Mouse (Mus musculus) intestine, embryonic 16.5 days (tissue): ENCODE results near the gene Gprc5d. TPM values are rescaled to one million over a fixed set of nuclear protein-coding genes. Genes with fewer than 3 reads are reported as not detected.

Source experiments
- ATAC-seq: fragments of 200-750 bp; cut with Nextera tagmentation; 2 replicates; pipeline ENCODE4 v1.8.0; 2017; ENCODE audit warnings: moderate TSS enrichment, moderate library complexity
- H3K27ac ChIP-seq: fragments of 300-500 bp; sonication (generic); 2 replicates; pipeline ENCODE4 v1.5.1; 2014; ENCODE audit warnings: mild to moderate bottlenecking, low read length
- H3K27me3 ChIP-seq: fragments of 300-500 bp; sonication (generic); replicated peaks from 2 replicates; pipeline ENCODE4 v1.6.1; 2014; ENCODE audit warnings: low read length, control low read depth, mixed read lengths; ENCODE audit not compliant: control insufficient read depth, insufficient read depth
- H3K36me3 ChIP-seq: fragments of 300-500 bp; sonication (generic); 2 replicates; pipeline ENCODE4 v1.6.1; 2014; ENCODE audit warnings: low read length, control low read depth; ENCODE audit not compliant: control insufficient read depth, insufficient read depth
- H3K4me1 ChIP-seq: fragments of 300-500 bp; sonication (generic); 2 replicates; pipeline ENCODE4 v1.6.1; 2014; ENCODE audit warnings: low read length, control low read depth, mixed read lengths; ENCODE audit not compliant: control insufficient read depth, insufficient read depth
- H3K4me2 ChIP-seq: fragments of 300-500 bp; sonication (generic); 2 replicates; pipeline ENCODE4 v1.6.1; 2014; ENCODE audit warnings: low read depth, low read length, control low read depth
- H3K4me3 ChIP-seq: fragments of 300-500 bp; sonication (generic); 2 replicates; pipeline ENCODE4 v1.5.1; 2014; ENCODE audit warnings: mild to moderate bottlenecking, low read length
- H3K9ac ChIP-seq: fragments of 300-500 bp; sonication (generic); 2 replicates; pipeline ENCODE4 v1.6.1; 2014; ENCODE audit warnings: low read depth, low read length
- H3K9me3 ChIP-seq: fragments of 300-500 bp; sonication (generic); 2 replicates; pipeline ENCODE4 v1.6.1; 2016; ENCODE audit warnings: low read length, control low read depth; ENCODE audit not compliant: control insufficient read depth
- WGBS: fragments of 180-500 bp; shearing (Covaris S2); extraction: QIAGEN DNeasy Blood & Tissue Kit; methylation state at CpG from one replicate; pipeline ENCODE4 v1.1.7; 2014; 5-methylcytosine and 5-hydroxymethylcytosine counted together
- polyA plus RNA-seq: library from polyadenylated mRNA; unstranded; fragments of >200 nt; fragmentation: Nextera tagmentation; extraction: Ambion mirVana; gene quantifications from 2 replicates; pipeline ENCODE4 v1.2.1, GENCODE M21; 2015

The Gprc5d gene
- polyA plus RNA-seq, 1 experiment from 2014 or later = 0.10 TPM

DNA sequence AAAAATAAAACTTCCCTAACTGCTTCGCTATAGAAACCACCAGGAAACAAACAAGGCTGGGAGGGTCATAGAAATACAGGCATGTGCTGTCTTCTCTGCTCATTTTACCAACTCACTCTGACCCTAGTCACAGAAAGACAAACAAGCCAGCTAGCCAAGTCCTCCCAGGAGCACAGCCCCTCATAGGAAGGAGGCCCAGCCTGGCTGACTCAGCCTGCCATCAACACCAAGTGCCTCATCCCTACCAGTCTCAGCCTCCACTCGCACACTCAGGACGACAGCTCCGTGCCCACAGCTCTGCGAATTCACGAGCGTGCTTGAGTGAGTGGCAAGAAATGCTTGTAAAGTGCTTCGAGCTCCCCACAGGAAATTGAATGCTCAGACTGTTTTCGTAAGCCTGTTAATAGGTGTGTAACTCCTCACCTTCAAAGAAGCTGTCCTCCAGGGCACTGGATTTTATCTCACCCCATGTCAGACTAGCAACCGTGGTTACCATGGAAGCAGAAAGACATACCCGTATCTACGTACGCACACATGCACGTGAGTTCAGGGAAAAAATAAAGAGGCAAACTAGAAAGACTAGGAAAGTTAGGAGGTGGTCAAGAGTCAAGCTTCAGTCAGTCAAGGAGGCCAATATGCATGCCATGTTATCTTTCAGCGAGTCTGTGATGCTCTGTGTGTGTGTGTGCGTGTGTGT lies 23.5 kb upstream of the Gprc5d start:
- WGBS = 50% methylated on average over 16 of the region's 16 CpGs
- no peak for ATAC-seq
- Histone ChIP-seq H3K4me2 (no peak overlapping the region), H3K9me3 (no peaks in the 10 kb centered on the region), H3K27me3 (no peaks in the 10 kb centered on the region), H3K36me3 (no peaks in the 10 kb centered on the region), H3K4me3 (no peak overlapping the region), H3K4me1 (no peaks in the 10 kb centered on the region), H3K27ac (no peak overlapping the region), H3K9ac (no peak overlapping the region)

DNA sequence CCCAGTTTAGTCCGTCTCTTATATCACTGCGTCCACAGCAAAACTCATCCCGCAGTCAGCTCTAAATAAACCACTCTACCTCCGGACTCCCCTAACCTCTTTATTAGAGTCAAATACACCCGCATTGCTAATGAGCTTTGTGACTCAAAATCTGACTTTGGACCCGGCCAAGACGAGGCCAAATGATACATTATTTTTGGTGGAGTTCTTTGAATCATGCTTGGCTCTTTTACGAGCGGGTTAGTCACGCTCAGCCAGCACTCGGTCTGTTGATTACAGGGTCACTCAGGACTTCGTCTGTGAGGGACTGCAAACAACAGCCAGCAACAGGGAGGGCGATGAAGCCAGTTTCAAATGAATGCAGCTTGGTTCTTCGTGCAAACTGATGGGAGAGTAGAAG lies 20.7 kb upstream of the Gprc5d start:
- H3K36me3 ChIP-seq = no peaks in the 10 kb centered on the region
- no peak overlapping the region for H3K27ac ChIP-seq
- no peak overlapping the region for H3K9ac ChIP-seq
- no peaks in the 10 kb centered on the region for H3K4me1 ChIP-seq
- WGBS = 68% methylated on average over 14 of the region's 14 CpGs
- no peak for ATAC-seq
- no peak overlapping the region for H3K4me2 ChIP-seq
- no peaks in the 10 kb centered on the region for H3K27me3 ChIP-seq
- no peaks in the 10 kb centered on the region for H3K9me3 ChIP-seq
- no peak overlapping the region for H3K4me3 ChIP-seq

DNA sequence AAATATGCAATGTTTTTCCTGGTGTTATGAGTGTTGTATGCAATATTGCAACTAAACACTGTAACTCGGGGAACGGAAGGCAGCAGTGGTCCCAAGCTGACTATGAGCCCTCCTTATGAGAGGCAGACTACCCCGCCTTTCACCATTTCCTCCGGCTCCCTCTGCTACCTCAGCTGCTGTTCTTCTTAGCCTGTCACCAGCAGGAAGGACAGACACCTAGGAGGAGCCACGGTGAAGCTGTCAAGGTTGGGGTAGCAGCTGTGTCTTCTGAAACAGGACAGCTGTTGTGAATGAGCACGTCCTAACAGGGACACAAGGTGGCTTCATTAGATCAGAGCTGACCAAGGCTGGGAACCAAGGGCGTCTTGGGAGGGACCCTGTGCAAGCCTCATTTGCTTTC lies 20.1 kb upstream of the Gprc5d start:
- no peaks in the 10 kb centered on the region for H3K4me1 ChIP-seq
- H3K4me3 ChIP-seq = no peak overlapping the region
- 62% methylated on average over 7 of the region's 7 CpGs for WGBS
- no peak overlapping the region for H3K4me2 ChIP-seq
- H3K27me3 ChIP-seq = no peaks in the 10 kb centered on the region
- H3K9me3 ChIP-seq = no peaks in the 10 kb centered on the region
- H3K27ac ChIP-seq = no peak overlapping the region
- ATAC-seq = no peak
- H3K9ac ChIP-seq = no peak overlapping the region
- H3K36me3 ChIP-seq = no peaks in the 10 kb centered on the region

DNA sequence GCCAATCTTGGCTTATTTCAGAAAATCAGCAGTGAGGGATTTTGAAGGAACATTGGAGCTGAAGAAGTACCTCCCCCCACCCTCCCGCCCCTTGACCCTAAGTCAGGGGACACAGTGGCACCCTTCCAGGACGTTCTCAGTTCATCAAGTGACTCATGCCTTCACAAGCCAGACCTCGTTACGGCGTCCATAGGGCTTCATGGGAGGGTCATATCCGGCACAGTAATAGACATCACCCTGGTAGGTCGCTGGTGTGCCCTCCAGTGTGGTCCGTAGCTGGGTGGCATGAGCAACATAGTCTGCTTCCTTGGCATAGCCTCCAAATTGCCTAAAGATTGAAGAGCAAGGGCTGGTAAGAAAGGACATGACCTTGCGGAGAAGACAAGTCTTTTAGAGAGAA lies 19.7 kb upstream of the Gprc5d start:
- H3K4me3 ChIP-seq = no peak overlapping the region
- no peak overlapping the region for H3K27ac ChIP-seq
- no peaks in the 10 kb centered on the region for H3K36me3 ChIP-seq
- H3K9ac ChIP-seq = no peak overlapping the region
- no peaks in the 10 kb centered on the region for H3K4me1 ChIP-seq
- no peak overlapping the region for H3K4me2 ChIP-seq
- no peak for ATAC-seq
- no peaks in the 10 kb centered on the region for H3K9me3 ChIP-seq
- WGBS = 81% methylated on average over 9 of the region's 9 CpGs
- H3K27me3 ChIP-seq = no peaks in the 10 kb centered on the region

DNA sequence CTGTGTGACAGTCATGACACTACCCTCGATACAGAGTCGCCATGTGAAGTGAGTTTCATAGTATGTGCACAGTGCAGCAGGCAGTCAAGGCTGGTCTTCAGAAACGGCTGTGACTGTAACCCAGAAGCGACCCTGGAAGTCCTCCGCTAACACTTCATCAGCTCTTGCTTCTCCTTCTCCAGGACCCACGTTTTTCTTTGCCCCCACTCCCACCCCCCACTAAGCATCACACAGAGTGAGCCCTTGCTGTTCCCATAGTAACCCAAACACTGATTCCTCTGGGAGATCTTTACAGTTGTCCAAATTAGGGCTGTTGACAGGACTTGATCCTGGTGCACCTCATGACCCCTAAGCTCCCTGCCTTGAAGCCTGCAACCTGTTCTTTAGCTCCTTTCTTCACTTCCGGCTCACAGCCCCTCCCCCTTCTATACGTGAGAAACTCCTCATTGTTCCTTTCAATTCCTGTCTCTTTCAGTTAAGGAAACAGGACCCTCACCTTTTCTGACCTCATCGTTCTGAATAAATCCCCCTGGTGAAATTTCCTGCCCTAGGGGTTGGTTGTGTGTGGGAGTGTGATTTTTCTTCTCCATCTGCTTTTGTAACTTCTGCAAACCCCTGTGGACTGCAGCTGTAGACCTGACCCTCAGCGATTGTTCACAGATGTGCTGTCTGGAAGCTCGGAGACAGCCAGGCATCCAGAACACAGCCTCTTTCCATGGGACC lies 18.5 kb upstream of the Gprc5d start:
- WGBS = 43% methylated on average over 11 of the region's 11 CpGs
- no peak overlapping the region for H3K27ac ChIP-seq
- H3K9ac ChIP-seq = no peak overlapping the region
- no peak overlapping the region for H3K4me2 ChIP-seq
- no peaks in the 10 kb centered on the region for H3K4me1 ChIP-seq
- H3K9me3 ChIP-seq = no peaks in the 10 kb centered on the region
- no peak for ATAC-seq
- H3K4me3 ChIP-seq = no peak overlapping the region
- no peaks in the 10 kb centered on the region for H3K27me3 ChIP-seq
- H3K36me3 ChIP-seq = no peaks in the 10 kb centered on the region

DNA sequence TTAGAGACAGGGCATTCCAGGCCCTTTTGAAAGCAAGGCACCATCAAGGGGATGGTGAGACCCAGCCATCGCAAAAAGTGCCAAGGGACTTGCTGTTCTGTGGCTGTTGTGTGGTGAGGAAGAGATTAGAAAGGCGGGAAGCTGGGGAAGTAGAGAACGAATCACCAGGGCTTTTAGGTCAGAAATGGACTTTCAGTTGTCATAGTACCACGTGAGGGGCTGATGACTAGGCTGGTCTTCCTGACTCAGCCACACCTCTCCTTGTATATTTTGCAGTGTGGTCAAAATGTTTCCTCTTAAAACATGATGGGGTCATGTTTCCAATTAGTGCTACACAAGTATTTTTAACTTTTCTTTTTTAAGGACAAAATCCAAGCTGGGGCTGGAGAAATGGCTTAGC lies 17.7 kb upstream of the Gprc5d start:
- WGBS = 81% methylated on average over 4 of the region's 4 CpGs
- no peak overlapping the region for H3K9ac ChIP-seq
- H3K4me1 ChIP-seq = no peaks in the 10 kb centered on the region

DNA sequence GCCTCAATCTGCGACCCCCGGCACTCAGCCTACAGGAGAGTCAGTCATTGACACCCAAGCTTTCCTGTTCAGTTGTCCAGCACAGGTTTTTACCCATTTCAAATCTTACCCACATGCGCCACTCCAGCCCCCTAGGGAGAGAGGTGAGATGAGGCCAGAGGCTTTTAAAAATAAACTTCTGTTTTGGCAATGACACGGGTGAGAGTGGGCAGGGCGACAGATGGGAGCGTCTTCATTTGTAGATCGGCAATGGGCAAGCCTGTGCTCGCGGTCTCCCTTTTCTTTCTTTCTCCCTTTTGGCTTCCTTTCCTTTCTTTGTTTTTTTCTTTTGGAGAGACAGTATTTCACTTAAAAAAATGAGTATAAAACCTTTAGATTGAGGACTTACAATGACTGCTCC lies 15.4 kb upstream of the Gprc5d start:
- H3K27me3 ChIP-seq = no peaks in the 10 kb centered on the region

More for the DNA sequence above, 17.7 kb upstream of the Gprc5d start:
- no peaks in the 10 kb centered on the region for H3K27me3 ChIP-seq
- H3K9me3 ChIP-seq = no peaks in the 10 kb centered on the region
- ATAC-seq = no peak
- H3K4me3 ChIP-seq = no peak overlapping the region
- H3K4me2 ChIP-seq = no peak overlapping the region
- H3K27ac ChIP-seq = no peak overlapping the region
- H3K36me3 ChIP-seq = no peaks in the 10 kb centered on the region

DNA sequence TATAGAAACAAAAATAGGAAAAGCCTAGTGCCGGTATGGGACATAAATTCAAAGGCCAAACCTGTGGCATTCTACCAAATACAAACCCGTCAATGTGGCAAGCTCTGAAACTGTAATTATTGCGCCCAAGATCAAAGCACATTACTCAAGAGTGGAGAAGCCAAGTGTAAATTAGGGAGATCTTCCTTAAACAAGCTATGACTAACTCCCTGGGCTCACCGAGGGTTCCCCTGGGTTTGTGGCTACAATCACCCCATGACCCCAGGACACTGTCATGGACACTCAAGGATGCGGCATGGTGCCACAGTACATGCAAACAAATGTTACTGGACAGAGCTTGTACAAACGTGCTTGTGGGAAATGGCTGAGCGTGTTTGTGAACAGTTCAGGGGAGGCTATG lies 15.0 kb upstream of the Gprc5d start:
- Histone ChIP-seq H3K4me1 (no peaks in the 10 kb centered on the region), H3K27ac (no peak overlapping the region), H3K36me3 (no peaks in the 10 kb centered on the region), H3K4me2 (no peak overlapping the region), H3K9ac (no peak overlapping the region), H3K27me3 (no peaks in the 10 kb centered on the region), H3K4me3 (no peak overlapping the region), H3K9me3 (no peaks in the 10 kb centered on the region)
- ATAC-seq = no peak
- WGBS = 87% methylated on average over 7 of the region's 7 CpGs

More for the DNA sequence above, 15.4 kb upstream of the Gprc5d start:
- ATAC-seq = no peak
- Histone ChIP-seq H3K4me2 (no peak overlapping the region), H3K27ac (no peak overlapping the region), H3K9me3 (no peaks in the 10 kb centered on the region), H3K4me3 (no peak overlapping the region), H3K36me3 (no peaks in the 10 kb centered on the region), H3K4me1 (no peaks in the 10 kb centered on the region), H3K9ac (no peak overlapping the region)
- 92% methylated on average over 9 of the region's 9 CpGs for WGBS

DNA sequence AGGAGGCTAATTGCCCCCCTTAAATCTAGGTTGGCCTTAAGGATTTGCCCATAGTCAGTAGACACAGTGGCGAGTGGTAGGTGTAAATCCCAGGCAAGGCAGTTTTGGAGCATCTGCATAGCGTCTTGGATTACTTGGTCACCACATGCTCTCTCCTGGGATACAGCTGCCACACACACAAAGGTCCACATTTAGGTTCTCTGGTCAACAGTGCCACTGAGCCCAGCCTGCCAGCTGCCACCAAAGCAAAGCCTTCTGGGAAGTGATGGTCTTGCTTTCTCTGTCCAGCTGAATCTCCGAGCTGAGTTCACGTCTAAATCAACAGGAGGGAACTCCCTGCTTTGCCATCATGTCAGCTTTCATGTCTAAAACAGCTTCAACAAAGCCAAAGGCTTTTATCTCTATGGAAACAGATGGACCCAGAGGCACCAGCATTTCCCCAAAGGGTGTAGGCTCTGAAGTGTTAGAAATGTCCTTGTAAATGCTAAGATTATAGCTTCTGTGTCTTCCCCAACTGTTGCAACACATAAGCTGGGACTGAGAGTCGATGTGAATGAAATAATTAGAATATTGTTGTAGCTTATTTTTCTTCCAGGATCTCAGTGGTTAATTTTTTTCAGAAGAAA lies 6.8 kb upstream of the Gprc5d start:
- Histone ChIP-seq H3K9ac (no peak overlapping the region), H3K4me1 (no peaks in the 10 kb centered on the region), H3K27me3 (no peaks in the 10 kb centered on the region), H3K27ac (no peak overlapping the region), H3K36me3 (no peaks in the 10 kb centered on the region), H3K4me2 (no peak overlapping the region), H3K9me3 (no peaks in the 10 kb centered on the region), H3K4me3 (no peak overlapping the region)
- WGBS = 60% methylated on average over 5 of the region's 5 CpGs
- ATAC-seq = no peak
